Mouse (Mus musculus) midbrain, embryonic 11.5 days (tissue): Measurements from ENCODE around the gene Ralb. TPM values are rescaled to one million over a fixed set of nuclear protein-coding genes. Genes with fewer than 3 reads are reported as not detected.

Experiments
- ATAC-seq: fragments of 200-750 bp; cut with Nextera tagmentation; 2 replicates; pipeline ENCODE4 v1.8.0; 2017; ENCODE audit warnings: moderate TSS enrichment, moderate library complexity; ENCODE audit not compliant: low FRiP score
- DNase-seq: peaks from one replicate; pipeline ENCODE4 v3.0.0; 2015; ENCODE audit warnings: low spot score; ENCODE audit errors: missing footprints
- H3K27ac ChIP-seq: fragments of 300-500 bp; sonication (generic); 2 replicates; pipeline ENCODE4 v1.5.1; 2014; ENCODE audit warnings: low read depth, low read length
- H3K27me3 ChIP-seq: fragments of 300-500 bp; sonication (generic); 2 replicates; pipeline ENCODE4 v1.6.1; 2014; ENCODE audit warnings: mild to moderate bottlenecking, low read length, moderate library complexity, mixed read lengths; ENCODE audit not compliant: control insufficient read depth, insufficient read depth
- H3K36me3 ChIP-seq: fragments of 300-500 bp; sonication (generic); 2 replicates; pipeline ENCODE4 v1.6.1; 2014; ENCODE audit warnings: mild to moderate bottlenecking, low read length, moderate library complexity, mixed read lengths; ENCODE audit not compliant: control insufficient read depth, insufficient read depth
- H3K4me1 ChIP-seq: fragments of 300-500 bp; sonication (generic); 2 replicates; pipeline ENCODE4 v1.6.1; 2014; ENCODE audit warnings: low read length; ENCODE audit not compliant: control insufficient read depth, insufficient read depth
- H3K4me2 ChIP-seq: fragments of 300-500 bp; sonication (generic); 2 replicates; pipeline ENCODE4 v1.6.1; 2014; ENCODE audit warnings: mild to moderate bottlenecking, moderate library complexity
- H3K4me3 ChIP-seq: fragments of 300-500 bp; sonication (generic); 2 replicates; pipeline ENCODE4 v1.5.1; 2014; ENCODE audit warnings: low read depth, low read length
- H3K9ac ChIP-seq: fragments of 300-500 bp; sonication (generic); 2 replicates; pipeline ENCODE4 v1.6.1; 2014; ENCODE audit warnings: low read length
- H3K9me3 ChIP-seq: fragments of 300-500 bp; sonication (generic); 2 replicates; pipeline ENCODE4 v1.6.1; 2016; ENCODE audit warnings: low read length; ENCODE audit not compliant: control insufficient read depth
- WGBS: fragments of 180-500 bp; shearing (Covaris S2); extraction: QIAGEN DNeasy Blood & Tissue Kit; methylation state at CpG from one replicate; pipeline ENCODE4 v1.1.7; 2014; 5-methylcytosine and 5-hydroxymethylcytosine counted together
- polyA plus RNA-seq: library from polyadenylated mRNA; unstranded; fragments of >200 nt; fragmentation: Nextera tagmentation; extraction: Ambion mirVana; gene quantifications from 2 replicates; pipeline ENCODE4 v1.2.1, GENCODE M21; 2014

Gene Ralb
- polyA plus RNA-seq, 1 experiment from 2014 or later: 73.7 TPM

- no peaks in the 10 kb centered on the region for H3K27me3 ChIP-seq
- H3K36me3 ChIP-seq: no peaks in the 10 kb centered on the region
- WGBS: 84% methylated on average over 4 of the region's 4 CpGs
- DNase-seq (peak; percentile 12), ATAC-seq (no peak)
- H3K4me3 ChIP-seq: no peak overlapping the region
- H3K9me3 ChIP-seq: no peaks in the 10 kb centered on the region
- H3K4me2 ChIP-seq: no peak overlapping the region
- no peaks in the 10 kb centered on the region for H3K4me1 ChIP-seq
- no peak overlapping the region for H3K9ac ChIP-seq
- no peak overlapping the region for H3K27ac ChIP-seq
Observed at GRCm38 (mm10) chr1:119479641-119480040, 25.0 kb downstream of the Ralb start.

- H3K9ac ChIP-seq: no peak overlapping the region
- no peak overlapping the region for H3K4me3 ChIP-seq
- no peak for ATAC-seq
- H3K27ac ChIP-seq: no peak overlapping the region
- WGBS: 89% methylated on average over 7 of the region's 7 CpGs
- H3K4me1 ChIP-seq: no peaks in the 10 kb centered on the region
- no peak for DNase-seq
- no peaks in the 10 kb centered on the region for H3K36me3 ChIP-seq
- H3K9me3 ChIP-seq: no peaks in the 10 kb centered on the region
- H3K27me3 ChIP-seq: no peaks in the 10 kb centered on the region
- H3K4me2 ChIP-seq: no peak overlapping the region
Observed at GRCm38 (mm10) chr1:119476905-119477353, 27.7 kb downstream of the Ralb start.

DNA sequence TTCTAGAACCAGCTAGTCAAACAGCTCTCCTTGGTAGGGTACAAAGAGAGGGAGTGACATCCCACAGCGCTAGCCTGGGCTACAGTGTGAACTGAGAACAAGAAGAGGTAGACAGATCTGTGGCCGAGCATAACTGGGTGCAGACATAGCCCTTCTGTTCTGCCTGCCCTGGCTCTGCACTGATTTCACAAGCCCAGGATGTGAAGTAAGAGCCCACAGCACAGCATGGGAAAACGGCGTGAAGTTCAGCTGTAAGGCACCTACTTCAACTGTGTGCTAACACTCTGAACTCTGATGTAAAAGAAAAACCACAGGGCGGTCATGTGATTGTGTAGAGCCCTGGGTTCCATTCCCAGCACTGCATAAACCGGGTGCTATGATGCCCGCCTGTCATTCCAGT is 29.9 kb downstream of the Ralb start:
- H3K9me3 ChIP-seq: no peaks in the 10 kb centered on the region
- no peak overlapping the region for H3K4me3 ChIP-seq
- H3K4me1 ChIP-seq: 0 out of 2 replicates have a peak, but pooled peaks cover 3% of the 10 kb centered on the region
- ATAC-seq (no peak), DNase-seq (no peak)
- no peak overlapping the region for H3K4me2 ChIP-seq
- WGBS: 87% methylated on average over 7 of the region's 7 CpGs
- H3K9ac ChIP-seq: no peak overlapping the region
- no peaks in the 10 kb centered on the region for H3K27me3 ChIP-seq
- H3K27ac ChIP-seq: no peak overlapping the region
- H3K36me3 ChIP-seq: no peaks in the 10 kb centered on the region; the same call in 1 of the 2 replicates

DNA sequence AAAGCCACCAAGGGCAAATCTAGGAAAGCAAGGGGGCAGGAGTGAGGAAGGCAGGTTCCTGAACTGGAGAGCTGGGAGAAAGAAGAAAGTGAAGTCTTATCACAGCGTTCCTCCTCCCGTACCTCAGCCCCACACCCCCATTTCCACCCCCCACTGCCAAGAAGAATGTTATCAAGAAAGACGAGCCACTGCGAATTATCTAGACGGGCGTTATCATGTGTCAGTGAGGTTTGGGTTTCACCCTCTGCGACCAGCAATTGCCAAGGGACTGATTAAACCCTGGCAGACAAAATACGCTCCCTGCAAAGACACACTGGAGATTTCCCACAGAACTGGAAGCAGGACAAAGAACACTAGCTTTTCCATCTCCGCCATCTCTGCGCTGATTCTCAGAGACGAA is 31.9 kb downstream of the Ralb start:
- peak; percentile 67 for DNase-seq
- WGBS: 63% methylated on average over 11 of the region's 11 CpGs
- Histone ChIP-seq H3K4me1 (0 out of 2 replicates have a peak, but pooled peaks cover 3% of the 10 kb centered on the region), H3K27ac (no peak overlapping the region), H3K4me3 (no peak overlapping the region), H3K27me3 (no peaks in the 10 kb centered on the region), H3K9me3 (no peaks in the 10 kb centered on the region), H3K36me3 (no peaks in the 10 kb centered on the region; the same call in 1 of the 2 replicates), H3K4me2 (no peak overlapping the region), H3K9ac (0 out of 2 replicates have a peak overlapping the region, but pooled peaks have one; percentile 5)
- no peak for ATAC-seq

- no peak overlapping the region for H3K4me2 ChIP-seq
- H3K4me1 ChIP-seq: 0 out of 2 replicates have a peak, but pooled peaks cover 3% of the 10 kb centered on the region
- ATAC-seq (peak; percentile 40; the same call in 1 of the 2 replicates), DNase-seq (peak; percentile 72)
- no peak overlapping the region for H3K9ac ChIP-seq
- no peaks in the 10 kb centered on the region for H3K27me3 ChIP-seq
- no peak overlapping the region for H3K27ac ChIP-seq
- WGBS: 65% methylated on average over 14 of the region's 14 CpGs
- no peaks in the 10 kb centered on the region; the same call in 1 of the 2 replicates for H3K36me3 ChIP-seq
- H3K4me3 ChIP-seq: no peak overlapping the region
- no peaks in the 10 kb centered on the region for H3K9me3 ChIP-seq
Observed at GRCm38 (mm10) chr1:119471793-119472396, 32.7 kb downstream of the Ralb start.

DNA sequence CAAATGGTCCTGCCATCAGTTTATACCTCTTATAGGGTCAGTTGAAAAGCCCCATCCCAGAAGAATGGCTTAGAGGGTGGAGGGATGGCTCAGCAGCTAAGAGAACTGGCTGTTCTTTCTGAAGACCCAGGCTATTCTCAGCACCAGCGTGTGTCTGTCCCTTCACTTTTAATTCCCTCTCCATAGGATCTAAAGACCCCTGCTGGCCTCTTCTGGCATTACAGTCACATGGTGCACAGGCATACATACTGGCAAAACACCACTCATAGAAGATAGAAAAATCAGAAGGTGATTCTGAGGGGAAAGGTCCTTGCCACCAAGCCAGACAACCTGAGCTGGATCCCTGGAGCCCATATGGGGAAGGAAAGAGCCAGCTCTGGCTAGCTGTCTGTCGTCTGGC is 41.2 kb downstream of the Ralb start:
- Histone ChIP-seq H3K9me3 (no peaks in the 10 kb centered on the region), H3K27ac (no peak overlapping the region), H3K4me3 (no peak overlapping the region), H3K4me1 (no peaks in the 10 kb centered on the region), H3K4me2 (no peak overlapping the region), H3K36me3 (no peaks in the 10 kb centered on the region), H3K9ac (no peak overlapping the region), H3K27me3 (no peaks in the 10 kb centered on the region)
- 38% methylated on average over 2 of the region's 2 CpGs for WGBS
- no peak for ATAC-seq
- peak; percentile 94 for DNase-seq

GRCm38 (mm10) chr1:119460062-119460461 is 44.5 kb downstream of the Ralb start:
- H3K27ac ChIP-seq: no peak overlapping the region
- no peaks in the 10 kb centered on the region for H3K36me3 ChIP-seq
- H3K4me3 ChIP-seq: no peak overlapping the region
- no peak overlapping the region for H3K4me2 ChIP-seq
- ATAC-seq (no peak), DNase-seq (no peak)
- H3K27me3 ChIP-seq: no peaks in the 10 kb centered on the region
- H3K9ac ChIP-seq: no peak overlapping the region
- no peaks in the 10 kb centered on the region for H3K9me3 ChIP-seq
- no peaks in the 10 kb centered on the region for H3K4me1 ChIP-seq
- WGBS: 84% methylated on average over 2 of the region's 2 CpGs

GRCm38 (mm10) chr1:119457993-119458605 is 46.5 kb downstream of the Ralb start:
- H3K27me3 ChIP-seq: no peaks in the 10 kb centered on the region
- no peak overlapping the region for H3K9ac ChIP-seq
- no peaks in the 10 kb centered on the region for H3K9me3 ChIP-seq
- H3K4me2 ChIP-seq: no peak overlapping the region
- H3K4me1 ChIP-seq: no peaks in the 10 kb centered on the region
- H3K36me3 ChIP-seq: no peaks in the 10 kb centered on the region
- ATAC-seq: no peak
- H3K4me3 ChIP-seq: no peak overlapping the region
- no peak overlapping the region for H3K27ac ChIP-seq
- peak; percentile 90 for DNase-seq
- 22% methylated on average over 10 of the region's 10 CpGs for WGBS

DNA sequence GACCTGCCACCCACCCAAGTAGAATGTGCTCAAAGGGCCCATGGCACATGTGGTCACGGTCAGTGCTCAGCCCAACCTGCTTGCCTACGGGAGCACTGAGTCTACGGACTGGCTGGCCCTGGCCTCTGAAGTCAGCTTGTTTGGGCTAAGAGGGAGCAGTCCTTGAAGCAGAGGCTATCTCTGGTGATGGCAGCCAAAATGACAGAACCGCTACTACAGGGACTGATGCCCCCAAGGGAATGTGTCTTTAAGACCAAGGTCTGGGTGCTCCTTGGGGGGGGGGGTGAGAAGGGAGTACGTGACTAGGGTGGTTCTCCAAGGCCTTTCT is 47.1 kb downstream of the Ralb start:
- no peak for DNase-seq
- H3K9me3 ChIP-seq: no peaks in the 10 kb centered on the region
- no peaks in the 10 kb centered on the region for H3K36me3 ChIP-seq
- H3K27ac ChIP-seq: no peak overlapping the region
- 73% methylated on average over 5 of the region's 5 CpGs for WGBS
- H3K9ac ChIP-seq: no peak overlapping the region
- no peaks in the 10 kb centered on the region for H3K4me1 ChIP-seq
- ATAC-seq: no peak; the same call in 1 of the 2 replicates
- H3K4me3 ChIP-seq: no peak overlapping the region
- H3K4me2 ChIP-seq: no peak overlapping the region
- H3K27me3 ChIP-seq: no peaks in the 10 kb centered on the region
